Mouse (Mus musculus) MEL (cell line): Measurements from ENCODE around the gene Spo11. TPM values are rescaled to one million over a fixed set of nuclear protein-coding genes. Genes with fewer than 3 reads are reported as not detected.
A peak's percentile ranks its signal among the peaks of the same experiment; 100 is the strongest.

Experiments used
- DNase-seq: peaks from one replicate; pipeline ENCODE4 v3.0.0; 2011; ENCODE audit warnings: low read depth, low spot score
- H3K27ac ChIP-seq: 2 replicates; pipeline ENCODE4 v1.5.1; 2012; ENCODE audit warnings: low read depth, mild to moderate bottlenecking, control low read depth, low read length, moderate library complexity; ENCODE audit not compliant: control insufficient read depth
- H3K27me3 ChIP-seq, 2 experiments: fragments of 150-350 bp in 1 of 2; sonication (generic) in 1 of 2; 2 replicates each; pipeline ENCODE4 v1.6.1; 2012; ENCODE audit warnings: low read length in 2 of 2, mild to moderate bottlenecking in 2 of 2, improper control_type of control experiment in 1 of 2, moderate library complexity in 1 of 2; ENCODE audit not compliant: insufficient read depth in 2 of 2, control insufficient read depth in 1 of 2
- H3K36me3 ChIP-seq, 2 experiments: 2 replicates each; pipeline ENCODE4 v1.6.1; 2012 to 2014; ENCODE audit warnings: low read length in 2 of 2, improper control_type of control experiment in 1 of 2, inconsistent platforms in 1 of 2, mild to moderate bottlenecking in 1 of 2; ENCODE audit not compliant: insufficient read depth in 2 of 2, control insufficient read depth in 1 of 2
- H3K4me1 ChIP-seq, 2 experiments: fragments of 150-350 bp in 1 of 2; sonication (generic) in 1 of 2; 2 replicates each; pipeline ENCODE4 v1.6.1; 2012; ENCODE audit warnings: low read length in 2 of 2, improper control_type of control experiment in 1 of 2, mild to moderate bottlenecking in 1 of 2; ENCODE audit not compliant: insufficient read depth in 2 of 2, control insufficient read depth in 1 of 2
- H3K4me3 ChIP-seq, 2 experiments: fragments of 150-350 bp in 1 of 2; sonication (generic) in 1 of 2; 2 replicates each; pipeline ENCODE4 v1.5.1; 2012; ENCODE audit warnings: low read depth in 2 of 2, low read length in 2 of 2, mild to moderate bottlenecking in 2 of 2, moderate library complexity in 2 of 2, control low read depth in 1 of 2, improper control_type of control experiment in 1 of 2; ENCODE audit not compliant: control insufficient read depth in 1 of 2, insufficient read depth in 1 of 2
- H3K79me2 ChIP-seq: 2 replicates; pipeline ENCODE4 v1.6.1; 2012; ENCODE audit warnings: mild to moderate bottlenecking, low read length, moderate library complexity; ENCODE audit not compliant: control insufficient read depth, poor library complexity, insufficient read depth
- H3K9ac ChIP-seq: 2 replicates; pipeline ENCODE4 v1.6.1; 2012; ENCODE audit warnings: low read depth, mild to moderate bottlenecking, control low read depth, low read length, moderate library complexity; ENCODE audit not compliant: control insufficient read depth, poor library complexity, severe bottlenecking
- H3K9me3 ChIP-seq: fragments of 150-350 bp; sonication (generic); replicated peaks from 2 replicates; pipeline ENCODE4 v1.6.1; 2012; ENCODE audit warnings: mild to moderate bottlenecking, low read length, improper control_type of control experiment, moderate library complexity; ENCODE audit not compliant: insufficient read depth
- BHLHE40 ChIP-seq: IDR thresholded peaks from 2 replicates; pipeline ENCODE4 v1.6.1; 2012; ENCODE audit warnings: low read depth, mild to moderate bottlenecking, inconsistent platforms, low read length, improper control_type of control experiment, borderline replicate concordance
- CHD1 ChIP-seq: IDR thresholded peaks from 2 replicates; pipeline ENCODE4 v1.6.1; 2012; ENCODE audit warnings: low read depth, mild to moderate bottlenecking, inconsistent platforms, low read length, improper control_type of control experiment
- CHD2 ChIP-seq: IDR thresholded peaks from 2 replicates; pipeline ENCODE4 v1.6.1; 2011; ENCODE audit warnings: low read length, improper control_type of control experiment
- EP300 ChIP-seq, 2 experiments: IDR thresholded peaks; 2 replicates each; pipeline ENCODE4 v1.6.1; 2011; ENCODE audit warnings: improper control_type of control experiment in 2 of 2, low read length in 2 of 2, low read depth in 1 of 2, mild to moderate bottlenecking in 1 of 2
- ETS1 ChIP-seq: IDR thresholded peaks from 2 replicates; pipeline ENCODE4 v1.6.1; 2012; ENCODE audit warnings: low read depth, mild to moderate bottlenecking, inconsistent platforms, low read length, improper control_type of control experiment, moderate library complexity
- GATA1 ChIP-seq: IDR thresholded peaks from 2 replicates; pipeline ENCODE4 v1.6.1; 2011; ENCODE audit warnings: low read depth, low read length, improper control_type of control experiment
- JUND ChIP-seq: IDR thresholded peaks from 2 replicates; pipeline ENCODE4 v1.6.1; 2011; ENCODE audit warnings: low read depth, mild to moderate bottlenecking, improper control_type of control experiment, low read length
- MAFK ChIP-seq: IDR thresholded peaks from 2 replicates; pipeline ENCODE4 v1.6.1; 2011; ENCODE audit warnings: low read depth, mild to moderate bottlenecking, low read length, improper control_type of control experiment, borderline replicate concordance
- MAZ ChIP-seq: IDR thresholded peaks from 2 replicates; pipeline ENCODE4 v1.6.1; 2012; ENCODE audit warnings: low read depth, mild to moderate bottlenecking, inconsistent platforms, low read length, improper control_type of control experiment
- MXI1 ChIP-seq: IDR thresholded peaks from 2 replicates; pipeline ENCODE4 v1.6.1; 2011; ENCODE audit warnings: mild to moderate bottlenecking, low read depth, low read length, improper control_type of control experiment
- MYB ChIP-seq: IDR thresholded peaks from 2 replicates; pipeline ENCODE4 v1.6.1; 2011; ENCODE audit warnings: mild to moderate bottlenecking, low read depth, low read length, improper control_type of control experiment
- NELFE ChIP-seq: IDR thresholded peaks from 2 replicates; pipeline ENCODE4 v1.6.1; 2011; ENCODE audit warnings: low read depth, low read length, improper control_type of control experiment
- NRF1 ChIP-seq: IDR thresholded peaks from 2 replicates; pipeline ENCODE4 v1.6.1; 2014; ENCODE audit warnings: low read depth, mild to moderate bottlenecking, inconsistent platforms, low read length, improper control_type of control experiment, moderate library complexity; ENCODE audit not compliant: poor library complexity, insufficient read depth, severe bottlenecking
- POLR2AphosphoS2 ChIP-seq: IDR thresholded peaks from 2 replicates; pipeline ENCODE4 v1.6.1; 2011; ENCODE audit warnings: low read length, improper control_type of control experiment
- POLR2AphosphoS5 ChIP-seq: IDR thresholded peaks from 2 replicates; pipeline ENCODE4 v1.6.1; 2012; ENCODE audit warnings: low read depth, borderline replicate concordance, mild to moderate bottlenecking, inconsistent platforms, low read length, moderate library complexity, mixed read lengths
- RCOR1 ChIP-seq: IDR thresholded peaks from 2 replicates; pipeline ENCODE4 v1.6.1; 2012; ENCODE audit warnings: low read depth, mild to moderate bottlenecking, inconsistent platforms, low read length, improper control_type of control experiment
- SIN3A ChIP-seq: IDR thresholded peaks from 2 replicates; pipeline ENCODE4 v1.6.1; 2012; ENCODE audit warnings: low read length, improper control_type of control experiment, inconsistent platforms
- TAL1 ChIP-seq: IDR thresholded peaks from 2 replicates; pipeline ENCODE4 v1.6.1; 2012; ENCODE audit warnings: mild to moderate bottlenecking, inconsistent platforms, low read length, moderate library complexity, mixed read lengths
- TCF12 ChIP-seq: IDR thresholded peaks from 2 replicates; pipeline ENCODE4 v1.6.1; 2014; ENCODE audit warnings: low read depth, mild to moderate bottlenecking, inconsistent platforms, low read length, improper control_type of control experiment, moderate library complexity
- UBTF ChIP-seq: IDR thresholded peaks from 2 replicates; pipeline ENCODE4 v1.6.1; 2012; ENCODE audit warnings: low read depth, mild to moderate bottlenecking, inconsistent platforms, low read length, improper control_type of control experiment, moderate library complexity, borderline replicate concordance; ENCODE audit not compliant: insufficient read depth
- ZC3H11A ChIP-seq: IDR thresholded peaks from 2 replicates; pipeline ENCODE4 v1.6.1; 2012; ENCODE audit warnings: low read depth, mild to moderate bottlenecking, inconsistent platforms, low read length, improper control_type of control experiment
- ZNF384 ChIP-seq: IDR thresholded peaks from 2 replicates; pipeline ENCODE4 v1.6.1; 2012; ENCODE audit warnings: low read depth, mild to moderate bottlenecking, inconsistent platforms, low read length, improper control_type of control experiment
- polyA plus RNA-seq, 2 experiments: library from polyadenylated mRNA; stranded (reverse) in 1 of 2; unstranded in 1 of 2; fragments of >175 nt in 1 of 2; fragments of >200 nt in 1 of 2; gene quantifications; 2 replicates each; pipeline versions ENCODE4 v1.2.1 to v1.2.4; 2012; ENCODE audit warnings: low replicate concordance in 2 of 2, low read depth in 1 of 2; ENCODE audit not compliant: insufficient read length in 2 of 2, insufficient read depth in 1 of 2, missing spikeins in 1 of 2
- total RNA-seq: library from RNA; depleted of rRNA; stranded (reverse); fragments of 300-350 nt; gene quantifications from 2 replicates; pipeline ENCODE4 v1.2.3, GENCODE M21; 2012

The Spo11 gene
- total and polyA plus RNA-seq, 3 experiments, result not detected

DNA sequence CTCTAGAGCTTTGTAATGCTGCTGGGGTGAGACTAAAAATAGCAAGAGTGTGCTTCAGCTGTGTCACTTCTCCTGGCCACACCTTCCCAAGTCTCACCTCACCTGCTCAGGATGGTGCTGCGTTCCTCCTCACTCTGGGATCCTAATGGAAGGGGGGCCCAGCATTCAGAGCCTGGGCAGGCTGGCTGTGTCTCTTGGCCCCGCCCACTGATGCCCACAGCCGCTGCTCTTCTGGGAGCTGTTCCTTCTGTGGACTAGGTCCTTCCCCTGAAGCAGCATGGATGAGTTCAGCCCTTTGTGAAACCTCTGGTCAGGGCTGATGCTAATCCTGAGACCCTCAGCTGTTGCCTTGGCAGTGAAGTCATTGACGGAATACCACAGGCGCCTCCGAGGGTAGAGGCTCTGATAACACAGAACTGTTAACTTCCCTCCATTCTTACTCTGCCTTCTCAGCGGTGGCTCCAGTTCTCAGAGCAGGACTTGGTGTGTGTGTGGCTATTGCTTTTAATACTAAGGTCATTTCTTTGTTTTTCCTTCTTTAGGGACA is 37.3 kb downstream of the Spo11 start:
- Histone ChIP-seq H3K27ac (no peak overlapping the region), H3K4me1 (peaks cover 9 to 17% of the 10 kb centered on the region in 2 experiments), H3K4me3 (no peak overlapping the region), H3K9me3 (no peaks in the 10 kb centered on the region), H3K36me3 (peaks cover 4 to 12% of the 10 kb centered on the region in 2 experiments), H3K9ac (no peak overlapping the region), H3K79me2 (peaks cover 1% of the 10 kb centered on the region; the same call in 1 of the 2 replicates), H3K27me3 (no peaks in the 10 kb centered on the region)
- peak; percentile 29; the same call in 1 of the 2 replicates for TF ChIP-seq SIN3A
- no peak for TF ChIP-seq CHD2
- no peak for TF ChIP-seq MXI1
- TF ChIP-seq ETS1, result peak; percentile 69
- no peak for TF ChIP-seq CHD1
- no peak for DNase-seq

GRCm38 (mm10) chr2:173017940-173018339 is 40.4 kb downstream of the Spo11 start:
- H3K9me3 ChIP-seq, result no peaks in the 10 kb centered on the region
- peaks cover 13% of the 10 kb centered on the region for H3K79me2 ChIP-seq
- H3K4me1 ChIP-seq, result peaks cover 9 to 25% of the 10 kb centered on the region in 2 experiments
- DNase-seq, result peak; percentile 82
- H3K4me3 ChIP-seq, result no peak overlapping the region
- H3K36me3 ChIP-seq, result peaks cover 0 to 21% of the 10 kb centered on the region in 2 experiments; a peak in 3 of 4 replicates
- peak overlapping the region; percentile 55 for H3K27ac ChIP-seq
- H3K27me3 ChIP-seq, result no peaks in the 10 kb centered on the region
- peak overlapping the region; percentile 12 for H3K9ac ChIP-seq
- TF ChIP-seq JUND (no peak), MAZ (no peak), RCOR1 (peak; percentile 76), ZNF384 (no peak), NRF1 (no peak), SIN3A (peak; percentile 27), POLR2AphosphoS5 (no peak), ZC3H11A (no peak), NELFE (no peak), MAFK (no peak), MYB (peak; percentile 77), UBTF (no peak), MXI1 (no peak), TCF12 (peak; percentile 76; the same call in 1 of the 2 replicates), EP300 (IDR thresholded peaks at IDR 0.05; ENCODE audit: low read depth in 1 of 2, low read length in 2 of 2) (peak; percentile 60 to 82), GATA1 (0 out of 2 replicates have a peak, but pooled peaks have one; percentile 40), BHLHE40 (peak; percentile 40; the same call in 1 of the 2 replicates), POLR2AphosphoS2 (0 out of 2 replicates have a peak, but pooled peaks have one; percentile 20), TAL1 (peak; percentile 83)
